17 mouse cellular contexts compared by ENCODE assay signal in the genomic region with DNA sequence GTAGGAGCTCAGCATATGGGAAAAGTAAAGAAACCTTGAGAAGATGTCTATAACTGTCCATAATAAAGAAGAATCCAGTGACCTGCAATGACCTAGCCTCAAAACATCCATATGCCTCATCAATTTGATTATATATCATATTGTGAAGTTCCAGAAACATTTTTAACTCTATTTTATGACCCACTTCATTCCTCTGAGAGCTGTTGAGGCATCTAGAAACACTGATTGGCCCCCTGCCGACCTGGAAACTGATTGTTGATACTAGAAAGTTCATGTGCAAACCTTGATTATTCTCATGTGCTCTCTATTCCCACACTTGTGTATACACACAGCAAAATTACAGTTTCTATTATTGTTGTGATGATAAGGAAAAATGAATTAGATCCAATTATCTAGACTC.
DNase-seq lines count a peak whose midpoint lies in the region.
"Had no signal": no experiment of that assay in that cellular context is flagged by ENCODE, and none has a peak within 500 bp of the region (broad histone marks: within the 10 kb centered on the region; RNA-seq: fewer than 3 reads in every experiment).

No protein-coding gene starts in this region.

- intact Hi-C loops in gastrocnemius, postnatal 14 days (cut with DNase I; ENCODE audit: low total_unique reads), result no loop called here

- DNase-seq in cerebellum, postnatal 14 days, result peak; percentile 13
- no peak for DNase-seq in cerebellum, adult 11 months
- DNase-seq in gastrocnemius, postnatal 14 days, result peak; percentile 10
- DNase-seq in gastrocnemius, adult 18-20 months (ENCODE audit: low spot score), result no peak
- DNase-seq in retina, embryonic 14.5 days (ENCODE audit: low spot score), result peak; percentile 83
- no peak for DNase-seq in heart, adult 8-10 months (ENCODE audit: low spot score)
- DNase-seq: adrenal gland, postnatal 10 days; adrenal gland, postnatal 36 days; B cell, adult 2 months; cerebellum, adult 11-12 months; cerebellum, adult 8-10 months; cerebellum, postnatal 25 days; gastrocnemius, adult 2 months; heart, adult 11 months; heart, postnatal 10 days; heart, postnatal 36 days; kidney, adult 11 months had no signal

Comparison
In these comparisons a context has a peak if more than half of its experiments do, and no peak if none do; other contexts are left out.
1. DNase-seq: peak in cerebellum, postnatal 14 days (2 of 2), gastrocnemius, postnatal 14 days (single experiment) and retina, embryonic 14.5 days (single experiment); none in cerebellum, adult 11 months (single experiment), gastrocnemius, adult 18-20 months (single experiment) and heart, adult 8-10 months (single experiment).